Mouse (Mus musculus) yolk sac, embryonic 10.5 days (tissue): ENCODE results near the gene Proser1.

Source experiments
- DNase-seq: peaks from one replicate; pipeline ENCODE4 v3.0.0-alpha.2; 2017; ENCODE audit warnings: low spot score

The Proser1 gene

DNA sequence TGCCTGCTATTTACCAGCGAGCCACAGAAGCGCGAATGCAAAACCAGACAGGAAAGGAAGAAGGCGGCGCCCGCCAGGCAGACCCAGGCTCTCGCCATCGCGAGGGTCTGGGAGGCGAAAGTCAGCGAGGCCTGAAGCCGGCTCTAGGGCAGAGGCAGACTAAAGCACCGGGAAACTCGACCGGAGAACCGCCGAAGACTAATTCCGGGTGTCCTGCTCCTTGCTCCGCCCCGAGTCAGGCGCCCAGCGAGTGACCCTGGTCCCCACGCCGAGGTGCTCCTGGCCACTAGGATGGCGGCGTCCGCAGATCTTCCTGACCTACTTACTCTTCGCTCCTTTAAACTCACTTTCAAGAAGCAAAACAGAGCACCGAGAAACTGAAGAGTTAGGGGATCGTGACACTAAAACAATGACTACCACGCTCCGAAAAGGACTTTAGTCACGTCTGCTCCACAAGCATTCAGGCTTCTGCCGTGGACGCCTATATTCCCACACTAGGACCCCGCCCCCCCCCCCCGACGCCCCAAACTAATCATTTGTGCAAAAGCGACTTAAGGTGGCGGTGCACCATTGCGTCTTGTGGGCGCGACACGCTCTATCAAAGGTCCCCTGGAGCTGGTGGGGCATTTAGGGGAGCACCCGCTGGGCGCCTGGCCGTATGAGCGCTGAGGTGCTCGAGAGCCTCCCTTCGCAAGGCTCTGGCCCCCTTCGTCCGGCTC lies at the start of gene Proser1, which contains the start of gene Nhlrc3:
Gene Proser1, plus strand, starts transcription at position 621 of the 719 bp plus-strand sequence.
Gene Nhlrc3, minus strand, starts transcription at position 287 of the 719 bp plus-strand sequence.
- DNase-seq, result peak; percentile 93

DNA sequence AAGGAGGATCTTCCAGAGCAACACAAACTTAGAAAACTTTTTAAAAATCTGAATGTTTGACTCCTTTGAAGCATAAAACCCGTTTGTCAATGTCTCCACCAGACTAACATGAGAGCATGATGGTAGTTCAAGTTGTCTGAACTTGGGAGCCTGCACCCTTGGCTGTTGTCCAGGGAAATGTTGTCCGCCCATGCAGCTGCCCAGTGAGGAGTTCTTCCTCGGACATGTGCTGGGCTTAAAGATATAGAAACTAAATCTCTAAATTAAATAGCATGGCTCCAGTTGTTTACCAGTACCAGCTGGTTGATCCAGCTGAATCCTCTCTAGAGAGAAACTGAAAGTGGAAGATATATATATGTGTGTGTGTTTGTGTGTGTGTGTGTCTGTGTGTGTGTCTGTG lies 49.5 kb upstream of the Proser1 start:
- no peak for DNase-seq

DNA sequence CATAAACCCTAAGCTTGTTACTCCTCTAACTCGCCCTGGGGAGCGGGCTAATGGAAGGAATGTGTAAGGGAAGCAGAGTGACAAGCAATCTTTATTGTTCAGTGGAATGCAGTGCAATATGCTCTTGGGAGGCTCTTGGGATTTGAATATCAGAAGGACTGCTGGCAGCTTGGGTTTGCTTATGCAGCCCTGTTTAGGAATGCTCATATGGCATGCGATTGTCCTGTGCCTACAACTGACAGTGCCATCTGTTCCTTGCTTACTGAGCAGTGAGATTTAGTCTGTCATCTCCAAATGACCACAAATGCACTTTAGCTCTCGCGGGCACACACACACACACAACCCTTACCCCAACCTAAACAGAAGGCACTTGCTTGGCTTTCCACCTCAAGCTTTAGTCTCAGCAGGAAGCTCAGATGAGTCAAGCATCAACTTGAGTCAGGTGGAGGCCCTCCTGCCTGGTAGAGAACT lies 47.4 kb upstream of the Proser1 start:
- no peak for DNase-seq

DNA sequence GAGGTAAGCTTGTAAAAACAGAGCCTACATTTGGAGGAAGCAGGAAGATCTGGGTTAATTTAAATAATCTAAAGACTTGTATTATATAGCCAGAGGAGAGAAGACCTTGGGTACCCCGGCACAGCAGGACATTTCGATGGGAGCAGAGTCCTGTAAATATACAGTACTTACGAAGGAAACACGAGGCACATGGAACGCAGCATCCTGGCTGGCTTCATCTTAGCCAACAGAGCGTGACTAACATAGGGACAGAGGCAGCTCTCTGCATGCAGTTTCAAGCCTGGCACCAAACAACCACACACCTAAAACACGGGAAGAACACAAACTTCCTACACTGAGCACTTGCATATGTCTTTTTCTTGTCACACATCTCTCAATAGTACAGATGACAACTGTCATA lies 45.8 kb upstream of the Proser1 start:
- no peak for DNase-seq

DNA sequence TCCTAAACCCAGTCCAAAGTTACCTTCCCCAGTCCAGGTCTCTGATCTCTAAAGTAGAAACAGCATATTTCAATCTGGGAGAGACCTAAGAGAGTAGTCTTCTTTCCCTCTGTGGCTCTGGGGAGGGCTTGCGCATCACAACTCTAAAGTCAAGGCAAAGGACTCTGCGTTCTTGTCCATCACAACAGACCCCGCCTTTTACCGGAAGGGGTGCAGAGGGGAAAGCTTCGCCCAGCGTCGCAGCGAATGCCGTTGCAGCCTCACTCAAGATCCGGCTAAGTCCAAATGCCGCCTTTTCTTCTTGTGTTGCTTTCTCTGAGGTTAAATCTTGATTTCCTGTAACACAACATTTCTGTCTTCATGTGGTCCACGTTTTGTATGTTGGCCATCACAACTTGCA lies 41.8 kb upstream of the Proser1 start:
- no peak for DNase-seq

DNA sequence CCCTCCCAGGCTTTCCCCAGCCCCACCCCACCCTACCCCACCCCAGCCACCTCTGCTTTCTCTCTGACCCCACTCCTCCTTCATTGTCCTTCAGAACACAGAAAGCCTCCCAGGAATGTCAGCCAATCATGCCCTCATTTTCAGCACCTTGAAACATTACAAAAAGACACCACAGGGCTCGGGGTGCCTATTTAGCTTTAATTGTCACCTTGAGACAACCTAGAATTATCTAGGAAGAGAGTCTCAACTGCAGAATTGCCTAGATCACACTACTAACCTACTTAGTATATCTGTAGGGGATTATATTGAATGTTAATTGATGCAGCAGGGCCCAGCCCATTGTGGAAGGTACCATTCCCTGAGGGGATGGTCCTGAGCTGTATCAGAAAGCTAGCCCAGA lies 40.8 kb upstream of the Proser1 start:
- no peak for DNase-seq

DNA sequence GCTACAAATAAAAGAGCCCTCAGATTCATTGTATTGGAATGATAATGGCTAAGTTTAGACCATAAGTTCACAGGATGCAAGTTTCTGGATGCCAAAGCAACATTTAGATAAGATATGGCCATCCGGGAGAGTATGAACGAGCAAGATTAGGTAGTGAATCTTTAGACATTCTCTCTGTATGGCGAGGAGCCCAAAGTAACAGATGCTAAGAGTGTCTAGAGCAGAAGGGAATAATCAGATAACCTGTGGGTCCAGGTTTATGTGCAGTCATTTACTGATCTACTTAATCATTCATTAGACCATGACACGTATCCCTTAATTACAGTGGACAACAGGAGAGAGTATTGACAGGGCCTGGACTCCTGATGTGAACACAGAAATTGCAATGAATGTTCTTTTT lies 39.9 kb upstream of the Proser1 start:
- no peak for DNase-seq

DNA sequence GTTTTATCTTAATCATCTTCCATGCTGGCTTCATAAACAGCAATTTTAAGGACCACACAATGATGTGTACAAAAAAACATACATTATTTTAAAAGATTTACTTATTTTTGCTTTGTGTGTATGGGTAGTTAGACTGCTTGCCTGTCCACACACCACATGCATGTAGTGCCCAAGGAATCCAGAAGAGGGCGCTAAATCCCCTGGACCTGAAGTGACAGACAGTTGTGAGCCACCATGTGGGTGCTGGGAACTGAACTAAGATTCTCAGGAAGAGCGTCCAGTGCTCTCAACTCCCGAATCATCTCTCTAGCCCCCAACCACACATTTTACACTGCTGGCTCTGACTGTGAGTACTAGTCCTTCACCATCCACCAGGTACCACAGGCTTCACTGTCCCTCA lies 28.9 kb upstream of the Proser1 start:
- DNase-seq, result no peak

DNA sequence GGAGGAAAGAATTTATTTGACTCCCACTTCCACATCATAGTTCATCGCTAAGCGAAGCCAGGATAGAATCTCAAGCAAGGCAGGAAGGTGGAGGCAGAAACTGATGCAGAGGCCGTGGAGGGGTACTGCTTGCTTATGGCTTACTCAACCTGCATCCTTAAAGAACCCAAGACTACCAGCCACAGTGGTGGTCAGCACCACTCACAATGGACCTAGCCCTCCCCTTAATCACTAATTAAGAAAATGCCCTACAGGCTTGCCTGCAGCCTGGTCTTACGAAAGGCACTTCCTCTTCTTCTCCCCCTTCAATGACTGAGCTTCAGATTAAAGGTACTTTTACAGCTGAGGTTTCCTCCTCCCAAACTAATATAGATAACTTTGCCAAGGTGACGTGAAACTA lies 26.9 kb upstream of the Proser1 start:
- no peak for DNase-seq

DNA sequence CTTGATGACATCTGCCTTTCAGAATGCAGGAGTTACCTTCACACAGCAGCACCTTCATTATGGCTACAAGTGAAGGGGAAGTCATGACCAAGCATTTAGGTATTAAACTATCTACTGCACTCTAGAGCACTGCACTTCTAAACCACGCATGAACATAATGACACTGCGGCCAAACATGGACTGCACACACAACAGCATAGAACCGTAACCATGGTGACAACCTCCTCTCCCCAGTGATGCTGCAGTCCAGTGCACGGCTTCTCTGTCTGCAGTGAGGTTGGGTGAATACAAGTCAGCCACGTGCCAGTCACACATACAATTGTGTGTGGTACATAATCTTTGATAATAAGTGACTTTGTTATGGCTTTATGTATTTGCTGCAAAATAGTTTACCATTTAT lies 17.9 kb upstream of the Proser1 start:
- DNase-seq, result no peak

DNA sequence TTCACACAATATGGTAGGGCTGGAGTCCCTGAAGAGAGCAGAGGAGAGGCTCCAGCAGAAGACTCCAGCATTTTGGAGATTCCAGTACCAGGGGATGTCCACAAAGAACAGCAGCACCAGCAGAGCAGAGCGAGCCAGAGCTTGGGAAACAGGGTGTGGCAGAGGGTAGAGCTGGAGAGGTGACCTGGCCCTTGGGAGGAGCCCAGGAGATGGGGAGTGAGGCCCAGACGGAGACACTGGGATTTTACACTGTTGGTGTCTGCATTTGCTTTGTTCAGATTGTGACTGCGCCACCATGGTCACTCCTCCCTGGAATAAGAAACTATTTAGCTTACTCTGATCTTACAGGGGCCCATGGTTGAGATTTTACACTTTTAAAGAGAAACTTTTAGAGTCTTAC lies 16.7 kb upstream of the Proser1 start:
- DNase-seq, result no peak

DNA sequence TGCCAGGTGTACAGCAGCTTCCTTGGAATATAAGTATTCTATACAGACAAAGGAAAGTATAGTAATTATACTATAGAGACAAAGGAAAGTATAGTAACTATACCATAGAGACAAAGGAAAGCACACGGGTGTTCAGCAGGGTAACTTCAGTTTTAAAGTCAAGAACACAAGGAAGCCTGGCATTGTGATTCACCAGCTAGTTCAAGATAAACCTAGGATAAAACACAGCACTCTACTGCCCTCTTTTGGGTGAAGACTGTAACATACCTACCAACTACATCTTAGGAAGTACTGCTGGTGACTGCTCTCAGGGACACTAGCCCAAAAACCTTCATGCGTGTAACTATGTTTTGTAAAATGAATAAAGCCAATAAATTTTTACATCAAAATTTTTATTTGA lies 15.3 kb upstream of the Proser1 start:
- peak; percentile 44 for DNase-seq

DNA sequence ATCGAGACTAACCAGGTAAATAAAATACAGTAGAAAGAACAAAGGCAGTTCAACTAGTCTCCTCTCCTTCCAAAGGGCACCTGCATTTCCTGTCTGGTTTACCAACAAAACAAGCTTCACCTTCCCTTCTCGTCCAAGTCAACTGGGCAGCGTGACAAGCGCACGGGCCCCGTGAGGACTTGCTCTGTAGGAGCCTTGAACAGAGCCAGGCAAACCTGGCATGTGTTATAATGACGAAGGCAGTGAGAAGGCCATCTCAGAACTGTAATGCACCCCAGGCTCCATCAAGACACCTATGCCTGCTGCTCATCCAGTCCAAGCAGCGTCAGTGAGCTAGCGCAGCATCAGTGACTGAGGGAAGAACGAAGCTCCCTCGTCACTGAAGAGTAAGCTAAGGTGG lies 12.8 kb upstream of the Proser1 start:
- DNase-seq, result no peak

DNA sequence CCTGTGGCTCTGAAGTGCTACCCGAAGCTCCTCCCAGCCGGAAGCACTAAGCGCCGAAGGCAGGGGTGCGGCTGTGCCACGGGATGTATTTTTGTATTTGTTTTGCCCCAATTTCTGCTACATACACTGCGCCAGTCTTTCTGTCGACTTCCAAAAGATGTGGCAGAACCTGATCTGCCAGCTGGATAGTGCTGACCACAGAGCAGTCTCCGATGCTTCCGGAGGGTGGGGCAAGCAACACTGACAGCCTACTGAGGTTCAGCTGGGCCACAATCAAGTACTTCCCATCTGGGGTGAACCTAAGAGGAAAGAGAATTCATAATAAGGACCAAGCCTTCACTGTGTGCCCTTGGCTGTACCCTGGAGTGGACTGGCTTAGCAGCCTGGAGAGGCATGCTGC lies 11.1 kb upstream of the Proser1 start:
- DNase-seq, result no peak

DNA sequence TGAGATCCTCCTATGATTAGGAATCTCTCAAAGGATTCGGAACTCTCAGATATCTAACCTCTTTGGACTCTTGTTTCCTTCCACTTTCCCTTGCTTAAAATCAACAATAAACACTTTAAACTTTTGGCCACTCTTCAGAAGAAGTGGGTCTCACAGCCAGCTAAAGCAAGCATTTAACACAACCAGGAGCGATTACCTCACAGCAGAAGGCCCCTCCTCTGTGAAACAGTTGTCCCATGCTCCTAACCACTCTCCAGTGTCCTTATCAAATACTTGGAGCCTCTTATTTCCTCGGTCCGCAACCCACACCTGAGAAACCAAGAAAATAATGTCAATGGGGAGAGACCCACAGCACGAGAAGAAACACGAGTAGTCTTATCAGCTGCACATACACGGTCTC lies 10.1 kb upstream of the Proser1 start:
- DNase-seq, result no peak

DNA sequence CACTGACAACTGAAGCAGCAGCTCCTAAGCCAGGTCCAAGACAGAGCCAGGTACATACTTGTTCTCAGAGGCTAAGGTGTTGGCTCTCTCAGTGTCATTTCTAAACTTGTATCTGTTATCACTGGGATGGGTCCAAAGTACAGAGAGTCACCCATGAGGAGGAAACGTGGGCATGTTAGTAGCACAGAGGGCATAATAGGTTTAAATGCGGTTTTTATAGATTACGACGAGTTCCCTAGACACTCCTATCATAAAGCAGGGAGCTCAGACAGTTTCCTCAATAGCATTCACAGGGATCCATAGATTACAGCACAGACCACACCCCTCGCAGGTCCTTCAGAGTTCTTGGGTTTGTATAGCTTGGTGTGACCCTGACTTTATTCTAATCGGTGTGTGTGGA lies 9.5 kb upstream of the Proser1 start:
- DNase-seq, result no peak

DNA sequence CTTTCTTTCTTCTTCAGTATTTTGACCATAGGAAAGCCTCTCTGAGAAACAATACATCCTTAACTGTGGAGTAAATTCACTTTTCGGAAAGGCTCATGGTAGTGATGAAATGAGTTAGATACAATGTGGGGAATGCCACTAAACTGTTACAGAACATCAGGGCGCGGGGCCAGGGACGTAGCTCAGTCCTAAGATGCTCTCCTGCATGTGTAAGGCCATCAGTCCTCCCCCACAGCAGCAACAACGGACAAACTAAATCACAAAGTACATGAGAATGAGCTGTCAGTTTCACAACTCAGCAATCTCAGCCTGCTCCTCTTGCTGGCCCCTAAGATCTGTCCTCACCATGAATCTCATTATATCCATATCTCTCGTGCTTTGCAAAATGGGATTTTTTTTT lies 8.9 kb upstream of the Proser1 start:
- no peak for DNase-seq

DNA sequence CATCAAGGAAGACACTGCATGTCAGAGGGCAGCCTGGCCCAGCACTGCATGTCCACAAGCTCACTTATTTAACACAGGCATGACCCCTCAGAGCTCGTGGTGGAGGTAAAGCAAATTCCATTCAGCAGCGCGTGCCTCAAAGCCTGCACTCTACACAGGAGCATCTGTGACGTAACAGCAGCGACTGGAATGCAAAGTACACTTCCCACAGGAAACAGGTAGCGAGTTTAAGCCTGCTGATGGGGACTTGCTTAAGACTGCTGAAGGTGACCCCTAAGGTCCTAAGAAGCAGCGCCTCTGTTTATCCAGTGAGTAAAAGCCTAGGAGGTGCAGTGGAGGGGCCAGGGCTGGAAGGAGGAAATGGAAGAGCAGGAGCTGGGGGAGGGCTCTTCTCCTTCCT lies 8.5 kb upstream of the Proser1 start:
- DNase-seq, result peak; percentile 74

DNA sequence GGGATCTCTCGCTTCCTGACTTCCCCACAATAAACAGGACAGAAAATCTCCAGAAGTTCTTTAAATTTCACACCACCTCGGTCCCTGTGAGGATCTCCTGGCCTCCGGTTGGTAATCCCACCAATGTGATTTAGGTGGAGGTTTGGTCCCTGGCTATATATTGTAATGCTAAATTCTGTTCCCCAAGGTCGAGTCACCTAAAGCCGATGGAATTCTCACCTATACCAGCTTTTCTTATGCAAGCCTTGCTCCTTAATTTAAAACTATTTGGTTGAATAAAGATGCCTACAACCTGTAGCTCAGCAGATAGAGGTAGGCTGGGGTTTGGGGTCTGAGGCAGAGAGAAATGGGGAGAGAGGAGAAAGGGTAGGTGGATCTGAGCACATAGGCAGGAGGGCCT lies 5.7 kb upstream of the Proser1 start:
- no peak for DNase-seq

DNA sequence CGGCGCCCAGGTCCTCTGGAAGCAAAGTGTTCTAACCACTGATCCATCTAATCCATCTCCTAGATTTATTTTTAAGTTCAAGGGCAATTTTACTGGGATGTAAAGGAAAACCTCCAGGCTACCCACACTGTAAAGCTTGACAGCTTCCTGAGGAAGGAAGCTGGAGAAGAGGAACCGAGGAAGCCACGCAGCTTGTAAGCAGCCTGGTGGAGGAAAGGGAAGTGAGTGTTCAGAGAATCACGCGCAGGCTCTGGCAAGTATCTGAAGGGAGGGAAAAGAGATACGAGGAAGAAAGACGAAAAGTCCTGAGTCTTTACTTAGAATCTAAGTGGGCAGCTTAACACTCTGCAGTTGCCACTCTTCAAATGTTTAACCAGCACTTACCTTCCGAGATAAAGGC lies 3.4 kb upstream of the Proser1 start:
- no peak for DNase-seq

DNA sequence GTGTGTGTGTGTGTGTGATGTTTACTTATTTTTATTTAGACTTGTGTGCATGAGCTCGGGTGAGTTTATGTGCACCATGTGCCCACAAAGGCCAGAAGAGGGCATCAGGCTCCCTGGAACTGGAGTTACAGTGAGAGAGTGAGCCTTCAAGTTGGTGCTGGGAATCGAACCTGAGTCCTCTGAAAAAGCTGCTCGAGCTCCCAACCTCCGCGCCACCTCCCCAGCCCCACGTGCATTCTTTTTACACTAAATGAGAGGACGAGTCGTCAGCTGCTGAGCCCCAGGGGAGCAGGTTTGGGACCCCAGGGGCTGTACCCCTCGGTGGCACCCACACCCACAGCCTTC lies 793 bp upstream of the Proser1 start:
- DNase-seq, result no peak

DNA sequence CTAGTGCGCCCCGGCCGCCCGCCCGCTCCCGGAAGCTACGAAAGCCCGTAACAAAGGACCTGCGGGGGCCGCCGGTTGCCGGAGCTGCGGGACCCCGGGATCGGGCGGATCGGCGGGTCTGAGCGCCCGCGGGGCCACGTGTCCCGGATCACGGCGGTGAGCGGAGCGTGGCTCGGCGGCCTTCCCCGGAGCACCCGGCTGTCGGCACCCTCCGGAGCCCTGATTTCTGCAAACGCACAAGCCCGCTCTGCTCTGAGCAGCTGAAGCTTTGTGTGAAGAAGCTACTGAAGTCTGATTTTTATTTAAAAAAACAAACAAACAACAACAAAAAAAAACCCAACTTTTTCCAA lies 274 bp downstream of the Proser1 start:
- DNase-seq, result no peak

DNA sequence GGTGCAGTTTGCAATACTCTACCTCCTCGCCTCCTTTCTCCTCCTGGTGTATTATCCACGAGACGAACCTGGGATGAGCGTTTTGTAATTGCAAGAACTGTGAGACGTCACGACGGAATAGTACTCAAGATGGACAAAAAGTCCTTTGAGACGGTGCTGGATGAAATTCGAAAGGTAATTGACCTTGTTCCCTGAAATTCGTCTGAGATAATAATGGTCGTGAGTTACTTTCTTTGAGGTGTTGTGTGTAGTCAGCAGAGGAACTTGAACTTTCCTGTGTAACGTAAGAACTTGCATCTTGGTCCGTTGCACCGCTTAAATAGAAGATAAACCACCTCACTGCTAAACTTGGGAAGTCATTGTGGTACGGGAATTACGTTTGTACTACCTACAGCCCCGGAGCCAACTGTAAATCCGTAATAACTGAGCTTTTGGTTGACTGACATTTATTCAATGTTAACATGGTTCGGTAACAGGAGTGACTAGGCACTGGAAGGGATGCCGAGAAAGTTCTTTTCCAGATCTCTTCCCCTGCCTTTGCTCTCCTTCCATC lies 756 bp downstream of the Proser1 start:
- no peak for DNase-seq

DNA sequence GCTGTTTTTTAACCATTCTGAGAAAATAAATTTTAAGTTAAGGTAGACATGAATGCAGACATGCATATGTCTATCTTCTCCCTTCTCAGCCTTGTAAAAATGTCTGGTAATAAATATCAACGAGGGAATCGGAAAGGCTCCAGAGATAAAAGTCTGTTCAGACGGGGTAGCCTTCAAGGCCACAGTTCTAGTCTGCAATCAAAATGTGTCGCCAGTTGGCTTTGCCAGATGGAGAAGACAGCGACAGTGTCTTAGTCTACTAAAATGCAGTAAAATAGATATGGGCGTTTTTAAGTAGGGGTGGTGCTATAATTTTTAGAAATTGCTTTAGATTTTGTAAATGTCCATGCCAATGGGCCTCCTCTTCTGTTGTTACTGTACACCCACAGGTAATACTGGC lies 1.9 kb downstream of the Proser1 start:
- DNase-seq, result no peak
